Mouse (Mus musculus) cerebellum, adult 2 months (tissue): ENCODE results near the gene Otud7b.
A peak's percentile ranks its signal among the peaks of the same experiment; 100 is the strongest.

ENCODE experiments used
- CTCF ChIP-seq: fragments of 200-500 bp; IDR thresholded peaks from 2 replicates; pipeline ENCODE4 v1.5.1; 2011; ENCODE audit warnings: low read depth, mild to moderate bottlenecking, control low read depth, low read length, moderate library complexity, borderline replicate concordance; ENCODE audit not compliant: insufficient read depth
- POLR2A ChIP-seq: fragments of 200-500 bp; IDR thresholded peaks from 2 replicates; pipeline ENCODE4 v1.6.1; 2011; ENCODE audit warnings: low read length, control low read depth, borderline replicate concordance; ENCODE audit not compliant: insufficient read depth

DNA sequence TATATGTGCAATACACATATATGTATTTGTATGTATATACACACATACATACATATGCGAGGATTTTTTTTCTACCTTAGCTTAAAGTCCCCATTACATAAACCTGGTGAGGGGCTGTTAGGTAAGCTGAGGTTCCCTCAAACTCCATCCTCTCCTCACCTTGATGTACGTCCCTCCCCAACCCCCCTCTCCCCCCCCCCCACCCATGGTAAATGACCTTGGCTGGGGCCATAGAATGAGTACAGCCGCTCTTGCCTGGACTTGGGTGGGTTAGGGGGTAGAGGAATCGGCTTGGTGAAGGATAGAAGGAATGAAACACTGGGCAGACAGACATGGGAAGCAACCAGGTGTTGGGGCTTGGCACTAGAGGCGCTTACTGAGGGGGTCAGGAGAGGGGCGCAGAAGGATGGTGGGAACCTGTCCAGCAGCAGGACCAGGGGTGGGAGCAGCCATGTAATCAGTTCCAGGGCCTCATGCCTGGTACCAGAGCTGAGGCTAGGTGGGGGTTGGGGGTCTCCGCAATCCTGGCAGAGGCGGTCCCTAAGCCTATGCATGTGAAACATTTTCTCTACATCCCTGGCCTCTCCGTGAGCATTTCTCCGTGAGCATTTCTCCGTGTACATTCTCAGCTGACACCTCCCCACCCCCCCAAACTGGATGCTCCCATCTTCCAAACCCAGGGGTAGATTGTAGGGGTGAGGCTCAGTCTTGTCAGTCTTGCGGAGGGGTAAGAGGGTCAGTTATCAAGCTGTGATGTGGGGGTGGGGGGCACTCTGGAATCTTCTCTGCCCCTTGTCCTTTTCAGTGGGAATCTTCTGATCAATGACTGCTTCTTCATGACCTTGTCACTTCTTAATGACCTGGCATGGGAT lies 77.4 kb downstream of the Otud7b start:
- TF ChIP-seq CTCF (no peak), POLR2A (peak; percentile 17; the same call in 1 of the 2 replicates)
